Mouse (Mus musculus): ENCODE results near the gene Gm4565. TPM values are rescaled to one million over a fixed set of nuclear protein-coding genes. Genes with fewer than 3 reads are reported as not detected.
"Not testable (repeated sequence)": the region's sequence is repeated elsewhere in the genome, so short reads cannot be mapped to it uniquely, and the experiment has no call there.

Gm4565 gene
- polyA plus RNA-seq (2012; rRNA removed) = not detected in 2 replicates

GRCm38 (mm10) chr7:22588027-22588426 is at the start of gene Gm4565:
TSS of gene Gm4565 (minus strand) at chr7:22588127.
- not testable (repeated sequence) for DNase-seq (ENCODE audit: low spot score)

GRCm38 (mm10) chr7:22565243-22565642 is 22.7 kb downstream of the Gm4565 start, which contains the start of gene Gm4201:
TSS of gene Gm4201 (minus strand) at chr7:22565343.
- DNase-seq (ENCODE audit: low spot score) = not testable (repeated sequence)

GRCm38 (mm10) chr7:22534787-22535186 is 53.1 kb downstream of the Gm4565 start, which contains the start of gene Gm8677:
TSS of gene Gm8677 (minus strand) at chr7:22534887.
- DNase-seq (ENCODE audit: low spot score) = not testable (repeated sequence)

Other genes starting within 250 kb of the Gm4565 start
- gene Gm8660, start 217.1 kb downstream of the Gm4565 start, polyA plus RNA-seq (2012; rRNA removed) = not detected in 2 replicates
- not detected in 2 replicates for gene Vmn1r148, start 174.5 kb downstream of the Gm4565 start, polyA plus RNA-seq (2012; rRNA removed)
- gene Vmn1r149, start 149.9 kb downstream of the Gm4565 start, polyA plus RNA-seq (2012; rRNA removed) = not detected in 2 replicates
- not detected in 2 replicates for gene Gm10665, start 124.1 kb downstream of the Gm4565 start, polyA plus RNA-seq (2012; rRNA removed)
- not detected in 2 replicates for gene Vmn1r151, start 88.4 kb downstream of the Gm4565 start, polyA plus RNA-seq (2012; rRNA removed)
- gene Vmn1r152, start 65.2 kb downstream of the Gm4565 start, polyA plus RNA-seq (2012; rRNA removed) = not detected in 2 replicates
- not detected in 2 replicates for gene Gm8677, start 53.2 kb downstream of the Gm4565 start, polyA plus RNA-seq (2012; rRNA removed)
- gene Gm4201, start 22.8 kb downstream of the Gm4565 start, polyA plus RNA-seq (2012; rRNA removed) = not detected in 2 replicates
- not detected in 2 replicates for gene Vmn1r155, start 69.9 kb upstream of the Gm4565 start, polyA plus RNA-seq (2012; rRNA removed)
- not detected in 2 replicates for gene Gm8693, start 104.2 kb upstream of the Gm4565 start, polyA plus RNA-seq (2012; rRNA removed)
- gene Gm4567, start 131.6 kb upstream of the Gm4565 start, polyA plus RNA-seq (2012; rRNA removed) = not detected in 2 replicates
- not detected in 2 replicates for gene Vmn1r157, start 173.6 kb upstream of the Gm4565 start, polyA plus RNA-seq (2012; rRNA removed)
- gene Vmn1r158, start 202.7 kb upstream of the Gm4565 start, polyA plus RNA-seq (2012; rRNA removed) = not detected in 2 replicates

Measured in urinary bladder, adult 2 months (tissue).